Mouse (Mus musculus) forebrain, postnatal 0 days (tissue): ENCODE results near the gene 1700020A23Rik. TPM values are rescaled to one million over a fixed set of nuclear protein-coding genes. Genes with fewer than 3 reads are reported as not detected.

ENCODE experiments used
- ATAC-seq: fragments of 200-750 bp; cut with Nextera tagmentation; 2 replicates; pipeline ENCODE4 v1.8.0; 2017; ENCODE audit warnings: mild to moderate bottlenecking, moderate library complexity
- DNase-seq: peaks from one replicate; pipeline ENCODE4 v3.0.0-alpha.2; 2015
- H3K27ac ChIP-seq: fragments of 300-500 bp; sonication (generic); 2 replicates; pipeline ENCODE4 v1.5.1; 2014; ENCODE audit warnings: low read depth, mild to moderate bottlenecking, antibody characterized with exemption, low read length, moderate library complexity, mixed read lengths
- H3K27me3 ChIP-seq: fragments of 300-500 bp; sonication (generic); 2 replicates; pipeline ENCODE4 v1.6.1; 2014; ENCODE audit warnings: mild to moderate bottlenecking, low read length, mixed read lengths; ENCODE audit not compliant: insufficient read depth
- H3K36me3 ChIP-seq: fragments of 300-500 bp; sonication (generic); 2 replicates; pipeline ENCODE4 v1.6.1; 2014; ENCODE audit warnings: mild to moderate bottlenecking, moderate library complexity; ENCODE audit not compliant: insufficient read depth
- H3K4me1 ChIP-seq: fragments of 300-500 bp; sonication (generic); 2 replicates; pipeline ENCODE4 v1.6.1; 2014; ENCODE audit warnings: antibody characterized with exemption; ENCODE audit not compliant: insufficient read depth
- H3K4me2 ChIP-seq: fragments of 300-500 bp; sonication (generic); 2 replicates; pipeline ENCODE4 v1.6.1; 2014; ENCODE audit warnings: low read depth, mild to moderate bottlenecking, moderate library complexity
- H3K4me3 ChIP-seq: fragments of 300-500 bp; sonication (generic); 2 replicates; pipeline ENCODE4 v1.5.1; 2014; ENCODE audit warnings: low read depth, low read length, mixed read lengths
- H3K9ac ChIP-seq: fragments of 300-500 bp; sonication (generic); 2 replicates; pipeline ENCODE4 v1.6.1; 2014; ENCODE audit warnings: mild to moderate bottlenecking
- H3K9me3 ChIP-seq: fragments of 300-500 bp; sonication (generic); 2 replicates; pipeline ENCODE4 v1.6.1; 2016; ENCODE audit warnings: low read length
- CTCF ChIP-seq: sonication (generic); IDR thresholded peaks from 2 replicates; pipeline ENCODE4 v1.5.1; 2016; ENCODE audit warnings: antibody characterized with exemption, control low read depth, low read depth
- WGBS: fragments of 180-500 bp; shearing (Covaris S2); extraction: QIAGEN DNeasy Blood & Tissue Kit; methylation state at CpG from one replicate; pipeline ENCODE4 v1.1.7; 2014; 5-methylcytosine and 5-hydroxymethylcytosine counted together
- polyA plus RNA-seq: library from polyadenylated mRNA; unstranded; fragments of >200 nt; fragmentation: Nextera tagmentation; extraction: Ambion mirVana; gene quantifications from 2 replicates; pipeline ENCODE4 v1.2.1, GENCODE M21; 2015
- total RNA-seq: library from RNA; depleted of rRNA; stranded (reverse); fragments of >200 nt; gene quantifications from 2 replicates; pipeline ENCODE4 v1.2.3, GENCODE M21; 2014

Gene 1700020A23Rik
- total and polyA plus RNA-seq, 2 experiments from 2014 or later = 0.45 TPM; not detected in 1

- WGBS = 1% methylated on average over 58 of the region's 58 CpGs
- ATAC-seq = peak; percentile 96
- Histone ChIP-seq H3K27me3 (no peaks in the 10 kb centered on the region), H3K4me1 (peaks cover 26% of the 10 kb centered on the region), H3K9me3 (no peaks in the 10 kb centered on the region), H3K36me3 (no peaks in the 10 kb centered on the region), H3K9ac (peak within 1 kb of the TSS; percentile 83), H3K4me2 (peak within 1 kb of the TSS; percentile 96), H3K4me3 (peak within 1 kb of the TSS; percentile 70), H3K27ac (peak within 1 kb of the TSS; percentile 96)
- TF ChIP-seq CTCF = peak; percentile 78
- DNase-seq = peak; percentile 97
These were observed 19.2 kb downstream of the 1700020A23Rik start, which contains the start of the genes Vps16 and Pced1a for GRCm38 (mm10) chr2:130424126-130424853. Vps16 (plus strand) TSS chr2:130424339. Pced1a (minus strand) TSS chr2:130424701.

GRCm38 (mm10) chr2:130425112-130425511, 20.1 kb downstream of the 1700020A23Rik start:
- Histone ChIP-seq H3K27ac (peak overlapping the region; percentile 96), H3K27me3 (no peaks in the 10 kb centered on the region), H3K4me2 (peak overlapping the region; percentile 96), H3K4me3 (peak overlapping the region; percentile 70), H3K4me1 (peaks cover 26% of the 10 kb centered on the region), H3K9me3 (no peaks in the 10 kb centered on the region), H3K36me3 (no peaks in the 10 kb centered on the region), H3K9ac (peak overlapping the region; percentile 83)
- 26% methylated on average over 5 of the region's 5 CpGs for WGBS
- peak; percentile 59 for DNase-seq
- TF ChIP-seq CTCF = peak; percentile 55
- ATAC-seq = no peak

GRCm38 (mm10) chr2:130429851-130430250, 24.8 kb downstream of the 1700020A23Rik start:
- Histone ChIP-seq H3K4me1 (0 out of 2 replicates have a peak, but pooled peaks cover 5% of the 10 kb centered on the region), H3K36me3 (no peaks in the 10 kb centered on the region), H3K9ac (no peak overlapping the region), H3K27ac (no peak overlapping the region), H3K4me3 (no peak overlapping the region), H3K27me3 (no peaks in the 10 kb centered on the region), H3K9me3 (no peaks in the 10 kb centered on the region), H3K4me2 (no peak overlapping the region)
- TF ChIP-seq CTCF = no peak
- no peak for DNase-seq
- WGBS = 43% methylated on average over 2 of the region's 2 CpGs
- no peak for ATAC-seq

DNA sequence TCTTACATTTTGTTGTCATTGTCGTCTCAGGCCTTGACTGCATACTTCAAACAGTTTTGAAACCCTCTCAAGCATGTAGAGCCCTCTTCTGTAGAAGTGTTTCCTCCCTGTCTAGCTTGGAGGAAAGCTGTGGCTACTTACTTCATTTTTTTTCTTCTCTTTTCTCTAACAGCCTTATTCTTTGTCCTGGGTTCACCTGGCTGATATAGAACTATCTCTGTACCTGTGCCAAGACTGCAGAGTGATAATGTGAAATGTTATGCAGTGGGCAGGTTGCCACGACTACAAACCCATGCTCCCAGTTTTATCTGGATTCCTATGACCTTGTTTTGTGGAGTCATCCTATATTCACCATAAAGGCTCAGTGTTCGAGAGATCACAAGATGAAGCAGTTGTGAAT, 25.4 kb downstream of the 1700020A23Rik start:
- 81% methylated on average over 3 of the region's 3 CpGs for WGBS
- no peak for TF ChIP-seq CTCF

DNA sequence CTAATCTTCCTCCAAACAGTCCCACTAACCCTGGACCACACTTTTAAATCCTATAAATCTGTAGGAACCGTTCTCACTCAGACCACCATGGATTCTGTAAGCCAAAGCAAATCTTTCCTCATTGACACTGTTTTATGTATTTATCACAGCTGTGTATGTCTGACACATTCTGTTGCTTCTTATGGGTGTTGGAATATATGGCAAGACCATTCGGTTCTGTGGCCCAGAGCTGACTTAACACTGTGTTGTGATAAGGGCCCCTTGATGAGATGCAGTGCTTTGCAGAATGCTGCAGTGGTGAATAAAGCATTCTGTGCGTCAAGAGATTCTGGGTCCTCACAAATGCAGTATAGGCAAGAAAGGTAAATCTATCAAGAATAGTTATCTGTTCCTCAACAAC, 27.1 kb downstream of the 1700020A23Rik start:
- Histone ChIP-seq H3K9ac (no peak overlapping the region), H3K9me3 (no peaks in the 10 kb centered on the region), H3K27ac (0 out of 2 replicates have a peak overlapping the region, but pooled peaks have one; percentile 36), H3K4me3 (no peak overlapping the region), H3K4me1 (no peaks in the 10 kb centered on the region), H3K4me2 (no peak overlapping the region), H3K27me3 (no peaks in the 10 kb centered on the region), H3K36me3 (no peaks in the 10 kb centered on the region)
- DNase-seq = peak; percentile 46
- TF ChIP-seq CTCF = no peak
- ATAC-seq = peak; percentile 90
- WGBS = 72% methylated on average over 3 of the region's 3 CpGs

More for the DNA sequence above, 25.4 kb downstream of the 1700020A23Rik start:
- H3K9ac ChIP-seq = no peak overlapping the region
- DNase-seq (no peak), ATAC-seq (no peak)
- no peaks in the 10 kb centered on the region for H3K9me3 ChIP-seq
- H3K27me3 ChIP-seq = no peaks in the 10 kb centered on the region
- H3K36me3 ChIP-seq = no peaks in the 10 kb centered on the region
- H3K4me3 ChIP-seq = no peak overlapping the region
- H3K27ac ChIP-seq = no peak overlapping the region
- no peaks in the 10 kb centered on the region for H3K4me1 ChIP-seq
- H3K4me2 ChIP-seq = no peak overlapping the region

GRCm38 (mm10) chr2:130433152-130433551, 28.1 kb downstream of the 1700020A23Rik start:
- Histone ChIP-seq H3K4me1 (no peaks in the 10 kb centered on the region), H3K27me3 (no peaks in the 10 kb centered on the region), H3K9me3 (no peaks in the 10 kb centered on the region), H3K4me3 (no peak overlapping the region), H3K9ac (no peak overlapping the region), H3K4me2 (no peak overlapping the region), H3K27ac (no peak overlapping the region), H3K36me3 (peaks cover 5% of the 10 kb centered on the region)
- peak; percentile 75 for TF ChIP-seq CTCF
- DNase-seq (peak; percentile 70), ATAC-seq (0 out of 2 replicates have a peak, but pooled peaks have one; percentile 7)
- WGBS = 20% methylated on average over 4 of the region's 4 CpGs

GRCm38 (mm10) chr2:130436769-130437168, 31.7 kb downstream of the 1700020A23Rik start:
- H3K9ac ChIP-seq = no peak overlapping the region
- H3K27me3 ChIP-seq = no peaks in the 10 kb centered on the region
- no peaks in the 10 kb centered on the region for H3K9me3 ChIP-seq
- DNase-seq (no peak), ATAC-seq (no peak)
- no peak overlapping the region for H3K4me3 ChIP-seq
- no peak overlapping the region for H3K4me2 ChIP-seq
- TF ChIP-seq CTCF = no peak
- H3K36me3 ChIP-seq = peaks cover 41% of the 10 kb centered on the region
- WGBS = 98% methylated on average over 1 of the region's 1 CpGs
- H3K27ac ChIP-seq = no peak overlapping the region
- H3K4me1 ChIP-seq = no peaks in the 10 kb centered on the region
